In the genomic region with DNA sequence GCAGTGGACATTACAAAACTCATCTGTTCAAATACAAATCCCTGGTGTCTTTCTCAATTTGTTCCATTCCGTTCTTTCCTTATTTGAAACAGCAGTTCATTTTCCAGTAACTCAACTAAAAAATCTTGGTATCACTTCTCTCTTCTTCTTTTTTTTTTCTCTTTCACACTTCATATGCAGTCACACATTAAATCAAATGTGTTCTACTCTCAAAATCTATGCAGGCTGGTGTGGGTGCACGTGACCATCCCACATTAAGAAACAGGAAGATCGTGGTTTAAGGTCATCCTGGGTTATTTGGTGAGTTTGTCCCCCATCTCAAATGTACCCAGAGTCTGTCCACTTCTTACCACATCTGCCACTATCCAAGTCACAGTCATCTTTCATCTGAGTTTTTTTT, we compare ENCODE assay signal across 28 mouse cellular contexts. TPM values are rescaled to one million over a fixed set of nuclear protein-coding genes. Genes with fewer than 3 reads are reported as not detected.
DNase-seq lines count a peak whose midpoint lies in the region; ATAC-seq and TF ChIP-seq lines count a peak whose summit lies in the region.
"Had no signal": no experiment of that assay in that cellular context is flagged by ENCODE, and none has a peak within 500 bp of the region (broad histone marks: within the 10 kb centered on the region; RNA-seq: fewer than 3 reads in every experiment).

No protein-coding gene starts in this region.

- no peaks in the 10 kb centered on the region for H3K79me2 ChIP-seq in liver, adult 2 months (ENCODE audit: control insufficient read depth, insufficient read depth, low read length)

- DNase-seq in liver, adult 2 months (ENCODE audit: extremely low read depth, low read depth, low spot score), result peak; percentile 51
- peak; percentile 36 for DNase-seq in A20 (ENCODE audit: low read depth, low spot score)
- no peak for DNase-seq in right cerebral cortex, postnatal 4 days
- DNase-seq in layer of hippocampus, postnatal 14 days (ENCODE audit: low spot score in 2 of 2), result no peak
- DNase-seq in adrenal gland, adult (ENCODE audit: inconsistent age in 2 of 2, low spot score in 1 of 2), result no peak
- DNase-seq: adrenal gland, postnatal 25 days; cerebellum, adult 18-20 months; cerebellum, postnatal 36 days; forebrain, postnatal 0 days; kidney, adult 9 months; kidney, postnatal 4 days; layer of hippocampus, postnatal 36 days; lung, embryonic 14.5 days; right cerebral cortex, postnatal 25 days; thymus, adult 18-20 months; thymus, postnatal 4 days had no signal

- WGBS in liver, adult 2 months, result 79% methylated on average over 3 of the region's 3 CpGs
- 49% methylated on average over 3 of the region's 3 CpGs for WGBS in liver, embryonic 12.5 days (ENCODE audit: insufficient replicate concordance)

- H3K27ac ChIP-seq in liver, adult 2 months (replicated peaks; ENCODE audit: insufficient read depth, low read depth, low read length), result no peak overlapping the region
- H3K27ac ChIP-seq in liver, embryonic 12.5 days, result no peak overlapping the region
- H3K27ac ChIP-seq in bone marrow macrophage, adult 2 months (ENCODE audit: insufficient read depth, low read depth, low read length), result peak overlapping the region; percentile 93
- H3K27ac ChIP-seq: forebrain, embryonic 10.5 days; heart, adult 2 months; hindbrain, embryonic 12.5 days; midbrain, embryonic 13.5 days had no signal

- H3K4me3 ChIP-seq in liver, adult 2 months (ENCODE audit: insufficient read depth, low read depth, low read length), result no peak overlapping the region
- H3K4me3 ChIP-seq in liver, embryonic 12.5 days, result no peak overlapping the region
- H3K4me3 ChIP-seq in bone marrow macrophage, adult 2 months (ENCODE audit: insufficient read depth, low read length), result no peak overlapping the region
- H3K4me3 ChIP-seq: forebrain, embryonic 10.5 days; heart, adult 2 months; hindbrain, embryonic 12.5 days; midbrain, embryonic 13.5 days; myocyte had no signal

- H3K36me3 ChIP-seq in liver, adult 2 months (ENCODE audit: control insufficient read depth, insufficient read depth, low read length), result no peaks in the 10 kb centered on the region; the same call in 1 of the 2 replicates
- H3K36me3 ChIP-seq in liver, embryonic 12.5 days, result no peaks in the 10 kb centered on the region
- H3K36me3 ChIP-seq: forebrain, embryonic 10.5 days; hindbrain, embryonic 12.5 days; midbrain, embryonic 13.5 days had no signal

- no peaks in the 10 kb centered on the region for H3K27me3 ChIP-seq in liver, adult 2 months (ENCODE audit: control insufficient read depth, insufficient read depth, low read length)
- no peaks in the 10 kb centered on the region for H3K27me3 ChIP-seq in liver, embryonic 12.5 days (replicated peaks)
- H3K27me3 ChIP-seq: hindbrain, embryonic 12.5 days; midbrain, embryonic 13.5 days had no signal

- peaks cover 3% of the 10 kb centered on the region; the same call in 1 of the 2 replicates for H3K4me1 ChIP-seq in liver, adult 2 months (ENCODE audit: control insufficient read depth, insufficient read depth, low read length)
- no peaks in the 10 kb centered on the region for H3K4me1 ChIP-seq in liver, embryonic 12.5 days
- H3K4me1 ChIP-seq in bone marrow macrophage, adult 2 months (ENCODE audit: control insufficient read depth, insufficient read depth, low read length), result peaks cover 46% of the 10 kb centered on the region
- H3K4me1 ChIP-seq: hindbrain, embryonic 12.5 days; midbrain, embryonic 13.5 days had no signal

- no peak overlapping the region for H3K4me2 ChIP-seq in liver, embryonic 12.5 days
- H3K4me2 ChIP-seq: hindbrain, embryonic 12.5 days; lung, embryonic 14.5 days; midbrain, embryonic 13.5 days had no signal

- no peak for TF ChIP-seq CTCF in liver, adult 2 months (IDR thresholded peaks at IDR 0.05; ENCODE audit: low read depth, low read length)
- no peak for TF ChIP-seq CTCF in bone marrow macrophage, adult 2 months (IDR thresholded peaks at IDR 0.05; ENCODE audit: low read depth, low read length)

- H3K9me3 ChIP-seq in liver, embryonic 12.5 days (replicated peaks), result no peaks in the 10 kb centered on the region
- H3K9me3 ChIP-seq: forebrain, embryonic 10.5 days; hindbrain, embryonic 12.5 days; midbrain, embryonic 13.5 days had no signal

- TF ChIP-seq POLR2A in liver, adult 2 months (IDR thresholded peaks at IDR 0.05; ENCODE audit: extremely low read depth, insufficient read depth, low read length), result no peak
- TF ChIP-seq POLR2A in bone marrow macrophage, adult 2 months (IDR thresholded peaks at IDR 0.05; ENCODE audit: borderline replicate concordance, low read depth, low read length), result no peak

- H3K9ac ChIP-seq in liver, adult 2 months (ENCODE audit: low read depth, low read length), result no peak overlapping the region
- no peak overlapping the region for H3K9ac ChIP-seq in liver, embryonic 12.5 days
- H3K9ac ChIP-seq: forebrain, postnatal 0 days; hindbrain, embryonic 12.5 days; lung, embryonic 14.5 days; midbrain, embryonic 13.5 days had no signal

- no peak for ATAC-seq in liver, embryonic 12.5 days
- ATAC-seq in megakaryocyte progenitor cell, adult 5-6 weeks (replicated peaks; ENCODE audit: poor library complexity), result peak; percentile 82
- ATAC-seq: activated CD4-positive, CD25-positive, alpha-beta regulatory T cell, adult 4 months; forebrain, postnatal 0 days; midbrain, embryonic 13.5 days had no signal

RNA-seq across cellular contexts. Expression of a gene that starts 13.7 kb away (rescaled TPM):
- 15.9 and 17.8 TPM in 2 replicates for total RNA-seq in liver, adult 2 months (2014; rRNA removed)
- polyA plus RNA-seq in liver, adult 2 months (2012; rRNA removed), result 4.3 and 4.8 TPM in 2 replicates
- 13.2 and 13.9 TPM in 2 replicates for polyA plus RNA-seq in liver, embryonic 12.5 days (2016; fragmentation: Nextera tagmentation; extraction: Ambion mirVana)
- not detected in 2 replicates for polyA plus RNA-seq in bone marrow macrophage, adult 2 months (2012; ENCODE audit: insufficient read depth, insufficient read length, missing spikeins)
- 0.22 TPM in 1 of 2 replicates, not detected in the other for total RNA-seq in megakaryocyte progenitor cell, adult 5-6 weeks (2015)
- total RNA-seq in megakaryocyte progenitor cell, adult 5-6 weeks (2017), result 0.10 TPM in 1 of 2 replicates, not detected in the other
- total RNA-seq in layer of hippocampus, postnatal 14 days (2021), result 10 to 100 TPM; 13.2 to 14.4 TPM

RNA-seq across cellular contexts. Expression of a gene that starts 30.9 kb away (rescaled TPM):
- total RNA-seq in liver, adult 2 months (2014; rRNA removed), result 0.28 TPM in 1 of 2 replicates, not detected in the other
- not detected in 2 replicates for polyA plus RNA-seq in liver, adult 2 months (2012; rRNA removed)
- 0.76 TPM in 1 of 2 replicates, not detected in the other for polyA plus RNA-seq in liver, embryonic 12.5 days (2016; fragmentation: Nextera tagmentation; extraction: Ambion mirVana)
- not detected in 2 replicates for polyA plus RNA-seq in bone marrow macrophage, adult 2 months (2012; ENCODE audit: insufficient read depth, insufficient read length, missing spikeins)
- total RNA-seq in megakaryocyte progenitor cell, adult 5-6 weeks (2015), result 5.6 and 5.9 TPM in 2 replicates
- 5.4 and 6.0 TPM in 2 replicates for total RNA-seq in megakaryocyte progenitor cell, adult 5-6 weeks (2017)
- 10 to 100 TPM; 12.0 to 12.6 TPM for total RNA-seq in layer of hippocampus, postnatal 14 days (2021)
- total RNA-seq: forebrain, postnatal 0 days had no signal
- polyA plus RNA-seq: forebrain, postnatal 0 days; heart, postnatal 0 days; hindbrain, embryonic 12.5 days; intestine, embryonic 14.5 days; neural tube, embryonic 14.5 days had no signal

Comparison
In these comparisons a context has a peak if more than half of its experiments do, and no peak if none do; other contexts are left out.
1. DNase-seq: peak in liver, adult 2 months (single experiment) and A20 (single experiment); none in right cerebral cortex, postnatal 4 days (single experiment), layer of hippocampus, postnatal 14 days (0 of 2) and adrenal gland, adult (0 of 2).
2. RNA of a gene that starts 13.7 kb away (total RNA-seq): 15.9 to 17.8 TPM in liver, adult 2 months and 13.2 to 14.4 TPM in layer of hippocampus, postnatal 14 days; 0.10 to 0.22 TPM in megakaryocyte progenitor cell, adult 5-6 weeks; every median in the first group is over 10 times any median in the second.